Mouse (Mus musculus): ENCODE measurements around the gene Cfdp1.

The Cfdp1 gene

GRCm38 (mm10) chr8:111793324-111793917 is 60.7 kb downstream of the Cfdp1 start:
- DNase-seq (ENCODE audit: low spot score in 2 of 2): no peak

GRCm38 (mm10) chr8:111789639-111790038 is 64.5 kb downstream of the Cfdp1 start:
- DNase-seq (ENCODE audit: low spot score in 2 of 2): no peak

- DNase-seq (ENCODE audit: low spot score in 2 of 2): no peak
Observed at GRCm38 (mm10) chr8:111789200-111789599, 64.9 kb downstream of the Cfdp1 start.

GRCm38 (mm10) chr8:111788497-111788896 is 65.6 kb downstream of the Cfdp1 start:
- DNase-seq (ENCODE audit: low spot score in 2 of 2): no peak

- no peak for DNase-seq (ENCODE audit: low spot score in 2 of 2)
Observed at GRCm38 (mm10) chr8:111788085-111788484, 66.0 kb downstream of the Cfdp1 start.

- no peak for DNase-seq (ENCODE audit: low spot score in 2 of 2)
Observed at GRCm38 (mm10) chr8:111787683-111788082, 66.4 kb downstream of the Cfdp1 start.

GRCm38 (mm10) chr8:111786701-111787588 is 67.1 kb downstream of the Cfdp1 start:
- no peak for DNase-seq (ENCODE audit: low spot score in 2 of 2)

GRCm38 (mm10) chr8:111786116-111786515 is 68.0 kb downstream of the Cfdp1 start:
- DNase-seq (ENCODE audit: low spot score in 2 of 2): no peak

- no peak for DNase-seq (ENCODE audit: low spot score in 2 of 2)
Observed at GRCm38 (mm10) chr8:111782671-111783394, 71.3 kb downstream of the Cfdp1 start.

GRCm38 (mm10) chr8:111782161-111782560 is 71.9 kb downstream of the Cfdp1 start:
- no peak for DNase-seq (ENCODE audit: low spot score in 2 of 2)

GRCm38 (mm10) chr8:111780697-111781424 is 73.2 kb downstream of the Cfdp1 start:
- no peak for DNase-seq (ENCODE audit: low spot score in 2 of 2)

GRCm38 (mm10) chr8:111779690-111780089 is 74.4 kb downstream of the Cfdp1 start:
- DNase-seq (ENCODE audit: low spot score in 2 of 2): no peak

- no peak for DNase-seq (ENCODE audit: low spot score in 2 of 2)
Observed at GRCm38 (mm10) chr8:111778801-111779200, 75.3 kb downstream of the Cfdp1 start.

- no peak for DNase-seq (ENCODE audit: low spot score in 2 of 2)
Observed at GRCm38 (mm10) chr8:111776492-111776891, 77.6 kb downstream of the Cfdp1 start.

GRCm38 (mm10) chr8:111775766-111776165 is 78.3 kb downstream of the Cfdp1 start:
- no peak for DNase-seq (ENCODE audit: low spot score in 2 of 2)

- DNase-seq (ENCODE audit: low spot score in 2 of 2): no peak
Observed at GRCm38 (mm10) chr8:111773476-111773875, 80.6 kb downstream of the Cfdp1 start.

GRCm38 (mm10) chr8:111773057-111773456 is 81.0 kb downstream of the Cfdp1 start:
- DNase-seq (ENCODE audit: low spot score in 2 of 2): no peak

- DNase-seq (ENCODE audit: low spot score in 2 of 2): no peak
Observed at GRCm38 (mm10) chr8:111772083-111772482, 82.0 kb downstream of the Cfdp1 start.

- no peak for DNase-seq (ENCODE audit: low spot score in 2 of 2)
Observed at GRCm38 (mm10) chr8:111771625-111772020, 82.5 kb downstream of the Cfdp1 start.

GRCm38 (mm10) chr8:111770958-111771624 is 83.0 kb downstream of the Cfdp1 start:
- no peak for DNase-seq (ENCODE audit: low spot score in 2 of 2)

- no peak for DNase-seq (ENCODE audit: low spot score in 2 of 2)
Observed at GRCm38 (mm10) chr8:111769764-111770428, 84.2 kb downstream of the Cfdp1 start.

Measured in frontal cortex, postnatal 25 days (tissue).